ENCODE assay signal across 8 mouse cellular contexts in genomic region chr13:28720169-28720568, GRCm38 (mm10).
A peak's percentile ranks its signal among the peaks of the same experiment; 100 is the strongest.
DNase-seq lines count a peak whose midpoint lies in the region; ATAC-seq and TF ChIP-seq lines count a peak whose summit lies in the region.

No protein-coding gene starts in this region.

- no peaks in the 10 kb centered on the region for H3K9me3 ChIP-seq in heart, embryonic 14.5 days (ENCODE audit: control insufficient read depth, low read length)
- H3K9me3 ChIP-seq in neural tube, embryonic 13.5 days, result no peaks in the 10 kb centered on the region

- no peak for TF ChIP-seq POLR2A in lung, adult 2 months (IDR thresholded peaks at IDR 0.05; ENCODE audit: borderline replicate concordance, extremely low read depth, low read depth, low read length)

- no peak for ATAC-seq in heart, embryonic 14.5 days (ENCODE audit: insufficient number of reproducible peaks, insufficient read depth, low FRiP score, low read depth)
- peak; percentile 68 for ATAC-seq in activated CD4-positive, CD25-positive, alpha-beta regulatory T cell, adult 4 months
- ATAC-seq in granulocyte monocyte progenitor cell, adult 5-6 weeks (replicated peaks; ENCODE audit: poor library complexity, severe bottlenecking), result peak; percentile 58
- ATAC-seq in neural tube, embryonic 13.5 days (ENCODE audit: low read depth), result no peak

- no peak for DNase-seq in heart, postnatal 14 days
- DNase-seq in lung, postnatal 4 days, result no peak
- no peak for DNase-seq in lung, adult 2 months
- no peak for DNase-seq in spleen, adult 12 weeks (ENCODE audit: low spot score)

- H3K36me3 ChIP-seq in heart, embryonic 14.5 days (ENCODE audit: control insufficient read depth, insufficient read depth, low read length), result no peaks in the 10 kb centered on the region
- H3K36me3 ChIP-seq in neural tube, embryonic 13.5 days, result no peaks in the 10 kb centered on the region

- 56% methylated on average over 11 of the region's 11 CpGs for WGBS in heart, embryonic 14.5 days
- WGBS in neural tube, embryonic 13.5 days, result 65% methylated on average over 11 of the region's 11 CpGs
- 54% methylated on average over 11 of the region's 11 CpGs for WGBS in lung, adult 2 months

- no peak for TF ChIP-seq CTCF in lung, adult 2 months (IDR thresholded peaks at IDR 0.05; ENCODE audit: insufficient read depth, low read length)

- H3K27ac ChIP-seq in heart, embryonic 14.5 days (replicated peaks in 1 of 2; ENCODE audit: control insufficient read depth in 1 of 2, insufficient read depth in 1 of 2, low read depth in 2 of 2, low read length in 2 of 2), result peak overlapping the region in 1 of 2 experiments; percentile 52; a peak in 1 of 4 replicates
- peak overlapping the region; percentile 84 for H3K27ac ChIP-seq in neural tube, embryonic 13.5 days (replicated peaks)

- H3K27me3 ChIP-seq in heart, embryonic 14.5 days (ENCODE audit: control insufficient read depth, insufficient read depth, low read length), result no peaks in the 10 kb centered on the region
- H3K27me3 ChIP-seq in neural tube, embryonic 13.5 days, result no peaks in the 10 kb centered on the region

- H3K4me2 ChIP-seq in heart, embryonic 14.5 days (ENCODE audit: low read length), result peak overlapping the region; percentile 56
- H3K4me2 ChIP-seq in neural tube, embryonic 13.5 days, result peak overlapping the region; percentile 38; the same call in 1 of the 2 replicates

- intact Hi-C loops in heart, postnatal 14 days (cut with DNase I), result loop anchor here (5.0 to 10.0 kb wide), 2 partner anchors 232 to 1115 kb away; partner anchors contain the start of gene Sox4

- no peak overlapping the region for H3K4me3 ChIP-seq in heart, embryonic 14.5 days (ENCODE audit: control insufficient read depth in 1 of 2, insufficient read depth in 1 of 2, low read depth in 1 of 2, low read length in 2 of 2)
- no peak overlapping the region for H3K4me3 ChIP-seq in neural tube, embryonic 13.5 days
- no peak overlapping the region for H3K4me3 ChIP-seq in lung, adult 2 months (replicated peaks; ENCODE audit: extremely low read depth, low read depth, low read length)

- H3K9ac ChIP-seq in heart, embryonic 14.5 days (ENCODE audit: low read length), result no peak overlapping the region
- peak overlapping the region; percentile 22; the same call in 1 of the 2 replicates for H3K9ac ChIP-seq in neural tube, embryonic 13.5 days

- peaks cover 27 to 43% of the 10 kb centered on the region in 2 experiments for H3K4me1 ChIP-seq in heart, embryonic 14.5 days (ENCODE audit: control insufficient read depth in 2 of 2, insufficient read depth in 2 of 2, low read length in 2 of 2)
- peaks cover 68% of the 10 kb centered on the region for H3K4me1 ChIP-seq in neural tube, embryonic 13.5 days (replicated peaks)
- peaks cover 15% of the 10 kb centered on the region for H3K4me1 ChIP-seq in lung, adult 2 months (ENCODE audit: control insufficient read depth, insufficient read depth, low read length)

Comparison
In these comparisons a context has a peak if more than half of its experiments do, and no peak if none do; other contexts are left out.
1. ATAC-seq: peak in activated CD4-positive, CD25-positive, alpha-beta regulatory T cell, adult 4 months (single experiment) and granulocyte monocyte progenitor cell, adult 5-6 weeks (single experiment); none in heart, embryonic 14.5 days (single experiment) and neural tube, embryonic 13.5 days (single experiment).